Mouse (Mus musculus): ENCODE measurements at regions not wholly inside any gene's neighbourhood (a gene's known extent, or its start where the extent isn't known, plus 50 kb on each side); places are given as distances from the start of the nearest gene placed in this dataset.

GRCm38 (mm10) chr7:51339841-51340540 is 170.8 kb upstream of the Ano5 start:
- H3K27me3 ChIP-seq (replicated peaks; ENCODE audit: low read depth, poor library complexity, severe bottlenecking): no peaks in the 10 kb centered on the region
- H3K4me3 ChIP-seq: no peak overlapping the region
- H3K36me3 ChIP-seq (replicated peaks): no peaks in the 10 kb centered on the region
- no peak overlapping the region for H3K27ac ChIP-seq (replicated peaks)
- no peaks in the 10 kb centered on the region for H3K4me1 ChIP-seq
- DNase-seq (ENCODE audit: low spot score): no peak
- H3K9me3 ChIP-seq: no peaks in the 10 kb centered on the region
- 82% methylated on average over 7 of the region's 7 CpGs for WGBS

GRCm38 (mm10) chr7:51347521-51347920 is 163.3 kb upstream of the Ano5 start:
- Histone ChIP-seq H3K27me3 (replicated peaks; ENCODE audit: low read depth, poor library complexity, severe bottlenecking) (no peaks in the 10 kb centered on the region), H3K4me3 (no peak overlapping the region), H3K36me3 (replicated peaks) (no peaks in the 10 kb centered on the region), H3K9me3 (no peaks in the 10 kb centered on the region), H3K27ac (replicated peaks) (no peak overlapping the region), H3K4me1 (no peaks in the 10 kb centered on the region)
- 91% methylated on average over 3 of the region's 3 CpGs for WGBS
- DNase-seq (ENCODE audit: low spot score): no peak

- no peaks in the 10 kb centered on the region for H3K27me3 ChIP-seq (replicated peaks; ENCODE audit: low read depth, poor library complexity, severe bottlenecking)
- no peaks in the 10 kb centered on the region for H3K36me3 ChIP-seq (replicated peaks)
- DNase-seq (ENCODE audit: low spot score): no peak
- WGBS: 81% methylated on average over 3 of the region's 3 CpGs
- H3K9me3 ChIP-seq: no peaks in the 10 kb centered on the region
- H3K4me3 ChIP-seq: no peak overlapping the region
- 0 out of 2 replicates have a peak, but pooled peaks cover 2% of the 10 kb centered on the region for H3K4me1 ChIP-seq
- no peak overlapping the region for H3K27ac ChIP-seq (replicated peaks)
Measured at GRCm38 (mm10) chr7:51360134-51360533, 150.7 kb upstream of the Ano5 start.

- Histone ChIP-seq H3K4me1 (no peaks in the 10 kb centered on the region), H3K27me3 (replicated peaks; ENCODE audit: low read depth, poor library complexity, severe bottlenecking) (no peaks in the 10 kb centered on the region), H3K36me3 (replicated peaks) (no peaks in the 10 kb centered on the region), H3K4me3 (no peak overlapping the region), H3K9me3 (no peaks in the 10 kb centered on the region), H3K27ac (replicated peaks) (no peak overlapping the region)
- WGBS: 87% methylated on average over 1 of the region's 1 CpGs
- no peak for DNase-seq (ENCODE audit: low spot score)
Measured at GRCm38 (mm10) chr7:51377584-51377983, 133.2 kb upstream of the Ano5 start.

Measured in embryonic facial prominence, embryonic 10.5 days (tissue).